Mouse (Mus musculus) right cerebral cortex, postnatal 4 days (tissue): ENCODE results near the gene Zfp609.
"Not testable (repeated sequence)": the region's sequence is repeated elsewhere in the genome, so short reads cannot be mapped to it uniquely, and the experiment has no call there.

Experiments used
- DNase-seq: peaks from one replicate; pipeline ENCODE4 v3.0.0-alpha.2; 2022

Gene Zfp609

DNA sequence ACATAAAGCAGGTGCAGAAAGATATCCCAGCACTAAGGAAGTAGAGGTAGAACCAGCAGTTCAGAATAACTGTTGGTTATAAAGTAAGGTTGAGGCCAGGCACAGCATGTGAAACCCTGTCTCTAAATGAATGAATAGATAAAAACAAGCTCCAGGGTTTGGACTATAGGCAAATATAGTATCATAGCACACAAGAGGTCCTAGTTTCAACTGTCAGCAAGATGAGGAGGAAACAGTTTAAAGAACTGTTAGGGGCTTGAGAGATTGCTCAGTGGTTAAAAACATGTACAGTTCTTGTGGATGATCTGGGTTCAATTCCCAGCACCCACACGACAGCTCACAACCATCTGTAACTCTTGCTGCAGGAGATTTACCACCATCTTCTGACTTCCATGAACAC lies 15.6 kb downstream of the Zfp609 start:
- DNase-seq: no peak

DNA sequence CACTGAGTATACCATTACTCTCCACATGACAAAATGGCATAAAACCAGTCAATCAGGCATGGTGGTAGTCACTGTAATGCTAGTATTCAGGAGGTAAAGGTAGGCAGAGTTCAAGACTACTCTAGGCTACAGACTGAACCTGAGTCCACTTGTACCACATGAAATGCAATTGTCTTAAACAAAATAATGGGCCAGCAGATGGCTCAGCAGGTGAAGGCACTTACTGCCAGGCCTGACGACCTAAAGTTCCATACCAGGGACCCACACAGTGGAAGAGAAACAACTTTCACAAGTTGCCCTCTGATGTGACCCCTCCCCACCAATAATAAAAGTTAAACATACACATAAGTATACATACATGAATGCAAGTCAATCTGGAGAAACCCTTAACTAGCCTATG lies 19.5 kb downstream of the Zfp609 start:
- DNase-seq: no peak

DNA sequence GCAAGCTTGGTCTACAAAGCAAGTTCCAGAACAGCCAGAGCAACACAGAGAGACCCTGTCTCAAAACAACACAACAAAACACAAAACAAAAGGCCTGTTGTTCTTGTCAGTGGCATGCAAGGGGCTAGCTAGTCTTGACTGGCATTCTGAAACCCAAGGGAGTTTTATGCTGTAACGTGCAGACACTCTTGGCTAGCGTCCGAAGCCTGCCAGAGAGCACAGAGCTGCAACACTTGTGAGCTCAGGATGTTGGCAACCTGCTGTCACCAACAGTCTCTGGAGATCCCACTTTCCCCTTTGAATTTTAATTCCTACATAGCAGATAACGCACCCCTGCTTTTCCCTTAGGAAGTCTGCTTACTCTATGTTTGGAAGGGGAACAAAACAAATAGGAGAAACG lies 20.1 kb downstream of the Zfp609 start:
- peak; percentile 20 for DNase-seq

DNA sequence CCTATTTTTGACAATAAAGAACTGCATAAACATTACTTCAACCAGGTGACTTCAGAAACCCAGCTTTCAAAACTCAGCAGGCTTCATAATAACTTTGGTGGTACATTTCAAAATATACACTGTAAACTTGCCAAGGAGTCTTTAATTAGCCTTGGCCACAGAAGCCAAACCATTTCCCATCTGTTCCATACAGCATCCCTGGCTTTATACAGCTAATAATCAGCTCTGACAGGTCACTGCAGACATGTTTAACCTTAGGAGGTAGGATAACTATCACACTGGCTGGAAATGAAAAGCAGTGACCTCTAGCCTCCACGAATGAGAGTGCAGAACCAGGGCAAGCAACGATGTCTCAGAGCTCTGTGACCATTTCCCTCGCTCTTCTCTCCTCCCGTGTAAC lies 27.6 kb downstream of the Zfp609 start:
- no peak for DNase-seq

DNA sequence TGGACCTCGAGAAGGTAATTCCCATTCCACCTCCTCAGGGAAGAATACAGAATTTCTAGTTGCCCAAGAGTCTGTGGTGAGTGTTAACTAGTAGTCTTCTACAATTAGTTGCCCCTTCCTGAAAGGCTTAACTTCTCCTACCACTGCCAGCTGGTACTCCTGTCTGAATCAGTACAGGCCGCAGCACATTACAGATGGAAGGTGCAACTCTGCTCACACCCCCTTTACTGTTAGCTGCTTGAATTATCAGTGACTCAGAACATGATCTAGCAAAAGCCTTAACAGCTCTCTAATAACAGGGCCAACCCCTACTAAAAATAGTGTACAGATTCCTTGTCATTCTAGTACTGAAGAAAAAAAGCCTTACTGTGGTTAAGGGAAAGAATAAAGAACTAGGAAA lies 31.7 kb downstream of the Zfp609 start:
- no peak for DNase-seq

DNA sequence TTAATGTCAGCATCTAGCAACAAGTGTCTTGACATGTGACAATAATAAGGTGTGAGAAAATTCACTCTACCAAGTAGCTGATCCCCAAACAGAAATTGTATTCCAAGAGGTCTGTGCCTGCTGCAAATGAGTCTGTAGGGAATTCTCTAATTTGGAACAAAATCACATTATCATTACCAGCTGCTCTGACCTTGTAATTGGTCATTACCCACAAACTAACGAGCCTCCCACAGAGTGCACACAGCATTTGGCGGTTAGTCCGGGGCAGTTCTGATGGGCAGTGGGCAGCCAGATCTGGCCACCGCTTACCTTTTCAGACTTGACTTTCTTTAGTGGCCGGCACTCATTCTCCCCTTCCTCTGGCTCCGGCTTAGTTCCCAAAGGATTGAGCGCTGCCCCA lies 33.1 kb downstream of the Zfp609 start:
- DNase-seq: no peak

DNA sequence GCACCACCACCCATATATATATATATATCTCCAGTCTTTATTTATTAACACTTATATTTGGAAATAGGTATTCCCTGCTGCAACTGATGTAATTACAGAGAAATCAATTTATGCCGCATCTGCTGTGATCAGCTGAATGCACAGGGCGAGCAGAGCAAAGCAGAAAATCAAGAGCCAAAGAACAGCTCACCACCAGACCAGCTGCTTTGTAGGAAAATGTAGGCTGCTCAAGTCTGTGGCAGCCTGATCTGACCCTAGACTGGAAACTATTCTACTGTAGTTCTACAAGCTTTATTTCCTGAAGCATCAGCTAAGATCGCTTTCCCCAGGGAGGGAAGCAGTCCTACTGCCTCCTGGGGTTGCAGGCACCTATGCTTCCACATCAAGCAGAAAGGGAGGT lies 33.9 kb downstream of the Zfp609 start:
- DNase-seq: no peak

DNA sequence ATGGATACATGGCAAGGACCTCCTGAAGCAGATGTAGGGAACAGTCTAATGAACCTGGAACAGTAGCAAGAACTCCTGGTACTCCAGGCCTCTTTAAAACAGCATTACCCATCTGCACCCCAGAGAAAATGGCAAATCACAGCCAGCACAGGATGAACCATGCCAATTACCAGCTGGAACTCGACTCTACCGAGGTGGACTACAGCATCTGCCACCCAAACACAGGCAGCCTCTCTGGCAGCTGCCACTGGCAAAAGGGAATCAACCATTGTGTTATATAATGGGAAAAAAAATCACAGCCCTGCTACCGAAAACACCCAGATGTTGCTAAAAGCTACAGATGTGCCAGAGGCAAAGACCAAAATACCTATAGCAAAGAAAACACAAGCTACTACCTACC lies 34.3 kb downstream of the Zfp609 start:
- no peak for DNase-seq

DNA sequence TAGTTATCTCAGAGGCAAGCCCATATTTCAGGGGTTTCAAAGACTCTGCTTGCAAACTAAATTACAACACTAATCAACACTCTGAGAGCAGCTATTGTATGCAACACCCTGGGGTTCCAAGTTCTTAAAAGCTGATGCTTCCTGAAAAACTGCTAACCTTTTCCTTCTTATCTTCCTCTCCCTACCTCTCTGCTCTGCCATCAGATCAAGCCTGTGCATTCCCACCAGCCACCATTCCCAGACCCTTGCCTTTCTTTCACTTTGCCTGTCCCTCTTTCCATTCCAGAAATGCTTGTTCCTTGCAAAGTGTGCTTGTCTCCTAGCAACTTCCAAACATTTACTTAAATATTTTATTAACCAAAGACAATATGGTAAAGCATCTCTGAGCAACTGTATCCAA lies 35.5 kb downstream of the Zfp609 start:
- DNase-seq: no peak

DNA sequence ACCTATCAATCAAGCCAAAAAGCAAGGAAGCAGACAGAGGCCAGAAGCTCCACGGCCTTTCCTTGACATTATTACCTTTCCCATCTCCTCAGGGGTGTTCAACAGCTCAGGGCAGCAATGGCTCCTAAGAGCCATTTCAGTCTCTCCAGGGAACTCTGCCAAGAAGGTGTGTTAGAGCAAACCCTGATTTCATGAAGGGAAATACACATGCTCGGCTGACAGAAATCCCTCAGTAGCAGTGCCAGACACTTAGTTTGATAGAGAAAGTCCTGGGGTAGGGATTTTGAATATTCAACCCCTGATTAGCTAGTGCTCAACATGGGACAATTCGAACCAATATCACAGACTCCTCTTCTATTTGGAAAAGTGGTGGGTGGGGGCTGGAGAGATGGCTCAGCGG lies 36.3 kb downstream of the Zfp609 start:
- no peak for DNase-seq

DNA sequence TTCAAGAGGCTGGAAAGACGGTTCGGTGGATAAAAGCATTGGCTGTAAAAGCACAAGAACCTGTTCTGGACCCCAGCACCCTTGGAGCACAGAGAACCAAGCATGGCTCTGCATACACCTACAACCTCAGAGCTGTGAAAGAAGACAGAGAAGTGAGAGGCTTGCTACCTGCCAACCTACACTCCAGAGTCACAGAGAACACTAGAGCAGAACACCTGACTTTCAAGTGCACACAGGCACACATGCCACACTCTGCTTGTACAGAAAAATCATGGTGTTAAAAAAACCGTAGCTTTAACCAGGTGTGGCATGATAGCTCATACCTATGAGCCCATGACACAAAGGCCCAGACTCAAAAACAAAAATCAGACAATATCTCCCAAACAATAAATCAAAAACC lies 37.6 kb downstream of the Zfp609 start:
- no peak for DNase-seq

DNA sequence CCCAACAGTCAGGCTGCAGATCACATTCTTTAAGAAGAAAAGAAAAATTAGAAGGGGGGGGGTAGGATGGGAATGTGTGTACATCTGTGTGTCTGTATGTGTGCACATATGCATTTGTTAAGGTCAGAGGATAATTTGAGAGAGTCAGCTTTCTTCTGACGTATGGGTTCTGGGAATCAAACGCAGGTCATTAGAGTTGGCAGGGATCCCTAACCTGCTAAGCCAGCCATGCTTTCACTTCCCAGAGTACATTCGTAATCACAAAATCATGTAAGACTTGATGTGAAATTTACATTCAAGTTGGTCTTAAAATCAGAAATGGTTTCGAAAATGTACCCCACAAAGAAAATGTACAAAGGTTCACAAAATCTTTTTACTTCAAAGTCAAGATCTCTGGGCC lies 38.8 kb downstream of the Zfp609 start:
- DNase-seq: no peak

DNA sequence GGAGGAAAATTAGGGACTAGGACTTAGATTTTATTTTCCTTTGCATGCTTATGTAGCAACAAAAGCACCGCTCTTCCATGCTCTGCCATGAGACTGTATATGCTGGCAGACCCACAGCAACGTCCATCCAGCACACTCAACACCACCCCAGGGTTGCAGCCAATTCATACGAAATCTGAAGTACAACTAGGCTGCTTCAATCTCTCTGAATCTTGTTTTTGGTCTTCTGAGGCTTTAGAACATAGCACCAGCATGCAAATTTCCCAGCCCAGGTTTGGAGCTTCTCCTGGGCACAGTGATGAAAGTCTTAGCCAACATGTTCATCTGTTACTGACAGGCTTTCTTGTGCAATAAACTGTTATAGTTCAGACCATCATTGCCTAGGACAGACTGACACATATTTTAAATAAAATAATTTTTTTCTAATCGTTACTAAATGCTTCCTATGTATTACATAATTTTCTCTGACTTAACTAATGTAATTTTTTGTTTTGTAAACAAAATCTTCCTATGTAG lies 39.5 kb downstream of the Zfp609 start:
- no peak for DNase-seq

DNA sequence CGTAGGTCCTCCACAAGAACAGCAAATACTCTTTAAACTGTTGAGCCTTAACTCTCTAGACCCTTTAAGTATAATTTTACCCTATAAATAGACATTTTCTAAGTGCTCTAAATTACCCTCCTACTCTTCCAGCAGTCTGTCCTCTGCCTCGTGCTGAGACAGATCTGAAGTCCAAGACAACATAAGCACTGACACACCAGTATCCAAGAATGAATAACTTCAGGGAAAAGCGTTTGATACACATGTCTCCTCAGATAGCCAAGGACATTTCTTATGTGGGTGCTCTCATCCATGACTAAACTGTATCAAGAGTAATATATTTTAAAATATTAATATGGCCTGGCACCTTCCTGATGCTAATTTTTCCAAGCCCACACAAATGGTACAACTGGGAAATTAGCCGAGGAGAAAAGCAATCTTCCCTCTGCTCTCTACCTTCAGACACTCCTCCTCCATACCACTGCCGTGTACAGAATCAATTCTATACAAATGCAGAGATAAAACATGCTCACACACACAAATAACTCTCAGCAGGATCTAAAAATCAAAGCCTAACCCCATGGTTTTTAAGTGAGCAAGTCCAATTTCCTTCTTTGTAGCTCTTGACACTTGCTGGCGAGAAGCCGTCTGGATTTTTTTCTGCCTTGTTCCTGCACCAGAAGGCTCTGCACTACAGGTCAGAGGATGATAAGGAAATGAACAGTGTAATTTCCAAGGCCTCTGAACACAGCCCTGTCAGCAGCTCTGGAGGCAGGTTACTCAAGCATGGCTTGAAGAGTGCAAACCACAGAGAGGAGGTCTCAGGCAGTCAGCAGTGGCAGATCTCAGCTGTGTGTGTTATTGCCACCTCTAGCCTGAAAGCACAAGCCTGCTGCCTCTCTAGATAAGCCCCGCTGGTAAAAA lies 40.2 kb downstream of the Zfp609 start:
- no peak for DNase-seq

DNA sequence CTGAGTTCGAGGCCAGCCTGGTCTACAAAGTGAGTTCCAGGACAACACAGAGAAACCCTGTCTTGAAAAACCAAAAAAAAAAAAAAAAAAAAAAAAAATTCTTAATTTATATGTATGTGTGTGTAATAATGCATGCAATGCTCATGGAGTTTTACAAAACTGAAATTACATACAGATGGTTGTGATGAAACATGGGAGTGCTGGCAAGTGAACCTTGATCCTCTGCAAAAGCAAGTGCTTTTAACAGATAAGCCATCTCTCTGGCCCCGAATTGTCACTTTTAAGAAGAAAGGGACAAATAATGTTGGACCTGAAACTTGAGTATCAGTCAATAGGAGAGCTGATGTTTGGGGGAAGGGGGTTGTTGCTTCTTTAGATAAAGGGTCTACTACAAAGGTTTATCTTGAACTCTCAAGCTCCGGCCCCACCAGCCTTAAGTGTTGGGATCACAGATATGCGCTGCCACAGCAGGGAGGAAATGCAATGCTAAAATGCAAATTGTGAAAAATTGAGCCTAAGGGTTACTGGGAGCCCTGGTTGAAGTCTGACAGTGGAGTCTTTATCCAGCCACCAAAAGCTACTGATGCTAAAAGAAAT lies 41.5 kb downstream of the Zfp609 start:
- no peak for DNase-seq

DNA sequence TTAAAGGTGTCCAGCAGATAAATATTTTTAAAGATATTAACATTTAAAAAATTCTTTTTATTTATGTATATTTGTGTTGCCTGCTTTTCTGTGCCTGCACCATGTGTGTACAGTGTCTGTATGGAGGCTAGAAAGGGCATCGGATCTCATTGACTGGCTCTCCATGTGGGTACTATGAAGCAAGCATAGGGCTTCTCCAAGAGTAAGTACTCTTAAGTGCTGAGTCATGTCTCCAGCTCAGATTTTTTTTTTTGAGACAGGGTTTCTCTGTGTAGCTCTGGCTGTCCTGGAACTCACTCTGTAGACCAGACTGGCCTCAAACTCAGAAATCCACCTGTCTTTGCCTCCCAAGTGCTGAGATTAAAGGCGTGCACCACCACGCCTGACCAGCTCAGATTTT lies 47.7 kb downstream of the Zfp609 start:
- DNase-seq: not testable (repeated sequence)

DNA sequence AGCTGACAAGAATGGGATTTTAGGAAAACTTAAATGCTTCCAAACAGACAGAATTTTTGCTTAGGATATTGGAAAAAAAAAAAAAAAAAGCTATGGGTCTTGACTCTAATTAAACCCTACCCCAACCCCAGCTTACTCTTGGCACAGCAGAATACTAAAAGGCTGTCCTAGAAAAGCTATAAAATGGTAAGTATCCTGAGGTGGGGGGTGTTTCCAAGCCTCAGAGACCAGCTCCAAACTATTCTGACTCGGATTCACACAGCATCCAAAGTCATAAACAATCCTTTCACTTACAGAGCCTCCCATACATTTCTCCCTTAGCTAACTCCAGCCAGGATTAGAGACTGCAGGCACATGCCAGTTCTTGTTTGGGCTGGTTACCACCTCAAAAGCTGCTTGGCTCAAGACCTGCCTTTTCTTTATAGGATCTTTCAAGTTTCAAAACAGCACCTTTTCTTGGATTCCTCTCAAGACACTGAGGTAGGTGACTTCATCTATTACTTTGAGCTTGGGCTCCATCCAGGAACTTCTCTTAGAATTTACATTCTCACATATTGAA lies 50.4 kb downstream of the Zfp609 start:
- DNase-seq: no peak

DNA sequence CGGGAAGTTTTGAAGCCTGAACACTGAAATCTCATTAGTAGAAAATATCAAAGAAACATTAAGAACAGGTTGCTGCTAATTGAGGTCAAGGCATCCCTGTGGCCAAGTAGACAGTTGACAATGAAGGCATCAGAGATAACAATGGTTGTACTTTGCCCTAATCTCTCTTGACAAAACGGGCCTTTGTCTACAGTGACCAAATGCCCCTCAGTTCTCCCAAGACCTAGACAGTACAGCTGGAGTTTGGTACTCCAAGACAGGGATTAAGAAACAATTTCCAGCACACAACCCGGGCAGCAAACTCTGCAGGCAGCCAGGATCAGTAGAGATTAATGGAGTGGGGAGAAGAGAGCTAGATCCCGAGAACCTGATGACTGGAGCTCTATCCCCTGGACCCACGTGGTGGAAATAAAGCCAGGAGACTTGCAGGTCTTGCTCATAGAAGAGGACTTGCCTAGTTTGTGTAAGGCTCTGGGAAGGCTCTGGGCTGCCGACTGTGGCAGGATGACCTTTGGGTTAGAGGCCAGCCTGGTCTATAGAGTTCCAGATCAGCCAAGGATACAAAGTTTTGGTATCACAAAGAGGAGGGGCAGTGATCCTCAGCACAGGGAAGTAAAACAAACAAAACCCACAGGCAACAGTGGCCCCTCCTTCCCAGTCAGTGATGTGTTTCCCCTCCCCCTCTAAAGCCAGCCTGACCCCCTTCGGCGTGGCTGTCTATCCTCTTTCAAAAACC lies 51.1 kb downstream of the Zfp609 start:
- no peak for DNase-seq

DNA sequence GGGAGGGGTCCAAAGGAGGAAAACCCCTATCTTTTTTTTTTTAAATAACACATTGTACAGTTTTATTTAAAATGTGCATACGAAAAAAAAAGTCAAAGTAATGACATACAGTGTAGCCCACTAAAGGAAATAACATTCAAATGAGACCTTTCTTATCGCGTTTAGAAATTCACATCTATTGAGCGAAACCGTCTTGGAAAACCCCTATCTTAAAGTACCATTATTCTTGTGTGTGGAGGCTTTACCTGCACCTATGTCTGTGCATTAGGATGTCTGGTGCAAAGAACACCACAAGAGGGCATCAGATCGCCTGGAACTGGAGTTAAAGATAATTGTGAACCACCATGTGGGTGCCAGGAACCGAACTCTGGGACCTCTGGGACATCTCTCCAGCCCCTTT lies 53.6 kb downstream of the Zfp609 start:
- DNase-seq: no peak

DNA sequence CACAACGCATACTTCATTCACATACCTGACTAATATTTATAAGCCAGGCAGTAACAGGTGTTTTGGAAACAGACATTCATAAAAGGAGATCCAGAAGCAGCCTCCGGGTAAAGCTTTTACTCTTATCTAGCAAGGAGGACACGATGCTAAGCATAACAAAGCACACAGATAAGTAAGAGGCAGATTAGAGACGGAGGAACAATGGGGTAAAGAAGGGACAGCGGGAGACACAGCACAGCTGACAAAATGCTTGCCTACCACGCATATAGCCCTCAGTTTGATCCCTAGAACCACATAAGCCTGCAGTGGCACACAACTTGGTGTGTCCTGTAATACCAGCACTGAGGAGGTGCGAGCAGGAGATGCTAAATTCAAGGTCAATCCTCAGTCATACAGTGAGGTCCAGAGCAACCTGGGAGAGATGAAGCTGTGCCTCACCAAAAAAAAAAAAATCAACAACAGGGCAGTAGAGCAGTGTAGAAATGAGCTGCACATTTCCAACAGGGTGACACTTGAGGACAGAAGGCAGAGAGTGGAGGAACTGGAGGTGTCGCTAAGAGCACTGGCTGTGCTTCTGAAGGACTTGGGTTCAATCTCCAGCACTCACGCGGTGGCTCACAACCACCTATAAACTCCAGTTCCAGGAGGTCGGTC lies 56.2 kb downstream of the Zfp609 start:
- DNase-seq: no peak

DNA sequence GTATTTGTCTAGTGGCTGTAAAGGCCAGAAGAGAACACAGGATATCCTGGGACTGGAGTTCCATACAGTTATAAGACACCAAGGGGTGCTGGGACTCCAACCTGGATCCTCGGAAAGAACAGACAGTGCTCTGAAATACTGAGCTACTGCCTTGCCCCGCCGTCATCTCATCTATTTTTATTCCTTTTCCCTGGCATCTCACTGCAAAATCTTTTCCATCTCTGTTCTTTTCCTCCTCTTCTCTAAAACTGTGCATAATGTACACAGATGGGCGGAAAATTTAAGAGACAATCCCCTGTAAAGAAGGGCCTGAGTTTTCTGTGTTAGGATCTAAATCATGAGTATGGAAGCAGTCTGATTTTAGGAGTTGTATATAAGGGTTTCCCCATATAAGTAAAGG lies 64.6 kb downstream of the Zfp609 start:
- no peak for DNase-seq

DNA sequence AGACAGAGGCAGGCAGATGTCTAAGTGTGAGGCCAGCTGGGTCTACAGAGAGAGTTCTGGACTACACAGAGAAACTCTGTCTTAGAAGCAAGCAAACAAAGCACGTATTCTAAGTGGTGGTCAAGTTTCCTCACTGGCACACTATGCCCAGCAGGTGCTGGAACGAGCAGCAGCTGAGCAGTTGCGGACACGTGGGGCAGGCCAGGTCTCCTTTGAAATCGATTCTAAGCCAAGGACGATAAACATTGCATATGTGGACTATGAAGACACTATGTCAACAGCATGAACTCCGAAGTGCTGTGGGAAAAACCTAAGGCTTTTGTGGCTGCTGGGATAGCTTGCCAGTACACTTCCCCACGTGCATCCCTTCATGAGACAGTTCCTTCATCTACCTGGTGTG lies 67.4 kb downstream of the Zfp609 start:
- no peak for DNase-seq

DNA sequence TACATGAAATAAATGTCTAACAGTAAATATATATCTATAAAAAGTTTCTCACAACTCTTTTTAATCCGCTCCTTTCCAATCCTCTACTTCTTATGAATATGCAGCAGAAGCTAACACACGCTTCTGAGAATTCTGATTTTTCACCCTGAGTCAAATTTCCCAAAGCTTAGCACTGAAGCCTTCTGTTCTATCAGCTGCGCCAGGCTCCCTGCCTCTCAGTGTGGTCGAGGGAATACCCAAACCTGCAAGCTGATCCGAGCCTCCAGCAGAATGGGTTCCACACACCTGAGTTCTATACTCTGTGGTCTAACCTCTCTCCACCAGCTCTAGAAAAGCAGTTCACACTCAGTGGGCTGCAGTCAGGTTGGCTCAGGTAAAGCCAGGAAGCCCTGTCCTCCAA lies 68.1 kb downstream of the Zfp609 start:
- DNase-seq: no peak
